Comparison of ENCODE assay signal across 8 mouse cellular contexts in genomic region chr1:191326233-191326882, GRCm38 (mm10). TPM values are rescaled to one million over a fixed set of nuclear protein-coding genes. Genes with fewer than 3 reads are reported as not detected.
DNase-seq lines count a peak whose midpoint lies in the region; ATAC-seq and TF ChIP-seq lines count a peak whose summit lies in the region.

No protein-coding gene starts in this region.

- TF ChIP-seq POLR2A in cortical plate, adult 2 months (IDR thresholded peaks at IDR 0.05; ENCODE audit: extremely low read depth, insufficient read depth, low read length), result no peak

- CTCF ChIA-PET in Patski (lab: Charles Lee), result interaction anchor here (0.9 to 2.3 kb wide), 6 partner anchors 8 to 249 kb away, joined by 3 to 6 read pairs (median 4); partner anchors contain the start of genes Dtl and Ints7

- intact Hi-C loops in heart, postnatal 25 days (cut with DNase I), result loop anchor here (10.0 kb wide), 1 partner anchor 388 kb away; the partner anchor contains the start of gene Lpgat1

- no peaks in the 10 kb centered on the region for H3K9me3 ChIP-seq in heart, postnatal 0 days (replicated peaks; ENCODE audit: control insufficient read depth, low read length)
- H3K9me3 ChIP-seq in limb, embryonic 11.5 days (ENCODE audit: control insufficient read depth, low read length), result no peaks in the 10 kb centered on the region
- H3K9me3 ChIP-seq in midbrain, embryonic 12.5 days, result no peaks in the 10 kb centered on the region
- H3K9me3 ChIP-seq in stomach, postnatal 0 days (ENCODE audit: control insufficient read depth, low read length), result no peaks in the 10 kb centered on the region

- 2% methylated on average over 34 of the region's 35 CpGs for WGBS in heart, postnatal 0 days
- WGBS in limb, embryonic 11.5 days, result 2% methylated on average over 35 of the region's 35 CpGs
- 1% methylated on average over 32 of the region's 35 CpGs for WGBS in midbrain, embryonic 12.5 days
- WGBS in stomach, postnatal 0 days, result 2% methylated on average over 30 of the region's 35 CpGs

- peak overlapping the region; percentile 57 for H3K4me3 ChIP-seq in cortical plate, adult 2 months (ENCODE audit: insufficient read depth, low read length)
- H3K4me3 ChIP-seq in heart, postnatal 0 days (ENCODE audit: low read depth, low read length), result peak overlapping the region; percentile 77
- peak overlapping the region; percentile 91 for H3K4me3 ChIP-seq in limb, embryonic 11.5 days (ENCODE audit: low read depth, low read length)
- H3K4me3 ChIP-seq in midbrain, embryonic 12.5 days, result peak overlapping the region; percentile 73
- H3K4me3 ChIP-seq in stomach, postnatal 0 days (ENCODE audit: low read depth, low read length), result peak overlapping the region; percentile 68

- ATAC-seq in Patski, result peak; percentile 73
- ATAC-seq in heart, postnatal 0 days (ENCODE audit: insufficient read depth, low read depth), result peak; percentile 67
- peak; percentile 52; the same call in 1 of the 2 replicates for ATAC-seq in limb, embryonic 11.5 days (ENCODE audit: insufficient number of reproducible peaks, low FRiP score, low TSS enrichment, low read depth)
- peak; percentile 75 for ATAC-seq in midbrain, embryonic 12.5 days (ENCODE audit: low FRiP score, low read depth)
- ATAC-seq in stomach, postnatal 0 days (ENCODE audit: low FRiP score, low TSS enrichment), result peak; percentile 55

- H3K27ac ChIP-seq in cortical plate, adult 2 months (ENCODE audit: insufficient read depth, low read length), result 0 out of 2 replicates have a peak overlapping the region, but pooled peaks have one; percentile 4
- H3K27ac ChIP-seq in heart, postnatal 0 days (ENCODE audit: low read depth), result peak overlapping the region; percentile 31
- no peak overlapping the region for H3K27ac ChIP-seq in limb, embryonic 11.5 days (replicated peaks; ENCODE audit: low read depth, low read length)
- peak overlapping the region; percentile 76 for H3K27ac ChIP-seq in midbrain, embryonic 12.5 days (replicated peaks)
- peak overlapping the region; percentile 13; the same call in 1 of the 2 replicates for H3K27ac ChIP-seq in stomach, postnatal 0 days (replicated peaks)

- H3K27me3 ChIP-seq in Patski, result no peaks in the 10 kb centered on the region
- no peaks in the 10 kb centered on the region for H3K27me3 ChIP-seq in heart, postnatal 0 days (ENCODE audit: control insufficient read depth, insufficient read depth, low read length)
- H3K27me3 ChIP-seq in limb, embryonic 11.5 days (ENCODE audit: control insufficient read depth, insufficient read depth, low read length), result no peaks in the 10 kb centered on the region
- H3K27me3 ChIP-seq in midbrain, embryonic 12.5 days, result no peaks in the 10 kb centered on the region
- H3K27me3 ChIP-seq in stomach, postnatal 0 days (ENCODE audit: control insufficient read depth, insufficient read depth, low read length), result no peaks in the 10 kb centered on the region

- 0 out of 2 replicates have a peak, but pooled peaks cover under 1% of the 10 kb centered on the region for H3K36me3 ChIP-seq in heart, postnatal 0 days (replicated peaks; ENCODE audit: control insufficient read depth, insufficient read depth, low read length)
- H3K36me3 ChIP-seq in limb, embryonic 11.5 days (ENCODE audit: control insufficient read depth, insufficient read depth, low read length), result no peaks in the 10 kb centered on the region
- H3K36me3 ChIP-seq in midbrain, embryonic 12.5 days, result peaks cover 9% of the 10 kb centered on the region; the same call in 1 of the 2 replicates
- H3K36me3 ChIP-seq in stomach, postnatal 0 days (ENCODE audit: control insufficient read depth, insufficient read depth, low read length), result no peaks in the 10 kb centered on the region

- no peak for TF ChIP-seq EP300 in heart, postnatal 0 days (IDR thresholded peaks at IDR 0.05; ENCODE audit: low read depth)
- TF ChIP-seq EP300 in stomach, postnatal 0 days (optimal IDR thresholded peaks at IDR 0.05), result no peak

- TF ChIP-seq CTCF in Patski (IDR thresholded peaks at IDR 0.05), result no peak
- no peak for TF ChIP-seq CTCF in cortical plate, adult 2 months (IDR thresholded peaks at IDR 0.05; ENCODE audit: extremely low read depth, insufficient read depth, low read length)
- TF ChIP-seq CTCF in heart, postnatal 0 days (IDR thresholded peaks at IDR 0.05; ENCODE audit: low read depth), result no peak
- TF ChIP-seq CTCF in stomach, postnatal 0 days (IDR thresholded peaks at IDR 0.05; ENCODE audit: low read depth), result no peak

- POLR2A ChIA-PET in Patski (lab: Charles Lee), result interaction anchor here (1.0 kb wide), 1 partner anchor 14 kb away, joined by 4 read pairs; no protein-coding TSS in a partner anchor

- H3K4me1 ChIP-seq in cortical plate, adult 2 months (ENCODE audit: control insufficient read depth, insufficient read depth, low read length), result peaks cover 2% of the 10 kb centered on the region; the same call in 1 of the 2 replicates
- 0 out of 2 replicates have a peak, but pooled peaks cover 10% of the 10 kb centered on the region for H3K4me1 ChIP-seq in heart, postnatal 0 days (ENCODE audit: control insufficient read depth, insufficient read depth)
- 0 out of 2 replicates have a peak, but pooled peaks cover 6% of the 10 kb centered on the region for H3K4me1 ChIP-seq in limb, embryonic 11.5 days (ENCODE audit: control insufficient read depth, insufficient read depth, low read length)
- H3K4me1 ChIP-seq in midbrain, embryonic 12.5 days, result peaks cover 27% of the 10 kb centered on the region
- H3K4me1 ChIP-seq in stomach, postnatal 0 days (replicated peaks; ENCODE audit: control insufficient read depth, insufficient read depth), result peaks cover 4% of the 10 kb centered on the region

- peak overlapping the region; percentile 97 for H3K4me2 ChIP-seq in heart, postnatal 0 days (ENCODE audit: low read depth, low read length)
- H3K4me2 ChIP-seq in limb, embryonic 11.5 days (ENCODE audit: low read depth, severe bottlenecking), result peak overlapping the region; percentile 95
- H3K4me2 ChIP-seq in midbrain, embryonic 12.5 days (replicated peaks), result peak overlapping the region; percentile 83
- peak overlapping the region; percentile 93 for H3K4me2 ChIP-seq in stomach, postnatal 0 days (replicated peaks; ENCODE audit: low read depth)

- in situ Hi-C loops in Patski (cut with MboI; ENCODE audit: low pct_unique_long_range_greater_than_20kb), result no loop called here

- DNase-seq in heart, adult 11 months, result peak; percentile 96
- no peak for DNase-seq in heart, postnatal 25 days (ENCODE audit: low spot score)
- DNase-seq in Patski (ENCODE audit: low read depth, low spot score), result no peak
- peak; percentile 46 for DNase-seq in heart, postnatal 0 days (ENCODE audit: low spot score)
- peak; percentile 72 for DNase-seq in limb, embryonic 11.5 days (ENCODE audit: low spot score)
- peak; percentile 58 for DNase-seq in stomach, postnatal 0 days (ENCODE audit: low spot score)

- peak overlapping the region; percentile 62 for H3K9ac ChIP-seq in heart, postnatal 0 days (replicated peaks; ENCODE audit: low read depth, low read length)
- peak overlapping the region; percentile 90 for H3K9ac ChIP-seq in limb, embryonic 11.5 days (ENCODE audit: low read length)
- H3K9ac ChIP-seq in midbrain, embryonic 12.5 days (replicated peaks), result peak overlapping the region; percentile 81
- H3K9ac ChIP-seq in stomach, postnatal 0 days (ENCODE audit: low read length), result peak overlapping the region; percentile 65

RNA-seq across cellular contexts. Expression of gene Tmem206, which starts 0.6 kb away (rescaled TPM):
- 1 to 10 TPM; 3.5 to 4.1 TPM for total RNA-seq in heart, postnatal 25 days (2021)
- polyA plus RNA-seq in Patski (2021), result 21.9 TPM
- 9.9 and 10.3 TPM in 2 replicates for polyA plus RNA-seq in cortical plate, adult 2 months (2012; rRNA removed)
- total RNA-seq in heart, postnatal 0 days (2014; rRNA removed; ENCODE audit: low replicate concordance), result 5.3 and 11.4 TPM in 2 replicates
- 10.4 and 10.9 TPM in 2 replicates for polyA plus RNA-seq in heart, postnatal 0 days (2015; fragmentation: Nextera tagmentation; extraction: Ambion mirVana)
- 26.8 and 28.4 TPM in 2 replicates for polyA plus RNA-seq in limb, embryonic 11.5 days (2014; fragmentation: Nextera tagmentation; extraction: Ambion mirVana)
- 39.3 and 39.6 TPM in 2 replicates for polyA plus RNA-seq in midbrain, embryonic 12.5 days (2016; fragmentation: Nextera tagmentation; extraction: Ambion mirVana)
- 6.7 and 6.8 TPM in 2 replicates for polyA plus RNA-seq in stomach, postnatal 0 days (2015; fragmentation: Nextera tagmentation; extraction: Ambion mirVana)

RNA-seq across cellular contexts. Expression of gene Nenf, which starts 8.4 kb away (rescaled TPM):
- total RNA-seq in heart, postnatal 25 days (2021), result 100 to 1,000 TPM in 1 of 2 experiments, 10 to 100 TPM in 1; 98.8 to 102 TPM
- 145 TPM for polyA plus RNA-seq in Patski (2021)
- 170 and 175 TPM in 2 replicates for polyA plus RNA-seq in cortical plate, adult 2 months (2012; rRNA removed)
- 209 and 250 TPM in 2 replicates for total RNA-seq in heart, postnatal 0 days (2014; rRNA removed; ENCODE audit: low replicate concordance)
- polyA plus RNA-seq in heart, postnatal 0 days (2015; fragmentation: Nextera tagmentation; extraction: Ambion mirVana), result 166 and 171 TPM in 2 replicates
- 60.1 and 65.9 TPM in 2 replicates for polyA plus RNA-seq in limb, embryonic 11.5 days (2014; fragmentation: Nextera tagmentation; extraction: Ambion mirVana)
- 77.4 and 77.6 TPM in 2 replicates for polyA plus RNA-seq in midbrain, embryonic 12.5 days (2016; fragmentation: Nextera tagmentation; extraction: Ambion mirVana)
- polyA plus RNA-seq in stomach, postnatal 0 days (2015; fragmentation: Nextera tagmentation; extraction: Ambion mirVana), result 117 and 120 TPM in 2 replicates

Comparison
In these comparisons a context has a peak if more than half of its experiments do, and no peak if none do; other contexts are left out.
1. DNase-seq: peak in heart, adult 11 months (single experiment), heart, postnatal 0 days (single experiment), limb, embryonic 11.5 days (single experiment) and stomach, postnatal 0 days (single experiment); none in heart, postnatal 25 days (single experiment) and Patski (single experiment).
2. Peak in every context shown above with its lines, with median percentiles within 50 percentile points of each other: ATAC-seq, H3K4me3 ChIP-seq, H3K4me2 ChIP-seq and H3K9ac ChIP-seq.